Mouse (Mus musculus) lung, embryonic 16.5 days (tissue): ENCODE data around the gene Ttll13. TPM values are rescaled to one million over a fixed set of nuclear protein-coding genes. Genes with fewer than 3 reads are reported as not detected.

Experiments used
- ATAC-seq: fragments of 200-750 bp; cut with Nextera tagmentation; 2 replicates; pipeline ENCODE4 v1.8.0; 2017; ENCODE audit warnings: low read depth, mild to moderate bottlenecking, moderate library complexity
- H3K27ac ChIP-seq: fragments of 300-500 bp; sonication (generic); 2 replicates; pipeline ENCODE4 v1.5.1; 2014; ENCODE audit warnings: mild to moderate bottlenecking, control low read depth, low read length
- H3K27me3 ChIP-seq: fragments of 300-500 bp; sonication (generic); 2 replicates; pipeline ENCODE4 v1.6.1; 2014; ENCODE audit warnings: low read depth, low read length, mixed read lengths; ENCODE audit not compliant: control insufficient read depth, insufficient read depth
- H3K36me3 ChIP-seq: fragments of 300-500 bp; sonication (generic); 2 replicates; pipeline ENCODE4 v1.6.1; 2014; ENCODE audit warnings: low read length; ENCODE audit not compliant: control insufficient read depth, insufficient read depth
- H3K4me1 ChIP-seq: fragments of 300-500 bp; sonication (generic); replicated peaks from 2 replicates; pipeline ENCODE4 v1.6.1; 2014; ENCODE audit warnings: low read length, mixed read lengths; ENCODE audit not compliant: control insufficient read depth, insufficient read depth
- H3K4me2 ChIP-seq: fragments of 300-500 bp; sonication (generic); 2 replicates; pipeline ENCODE4 v1.6.1; 2014; ENCODE audit warnings: low read depth, low read length, control low read depth
- H3K4me3 ChIP-seq: fragments of 300-500 bp; sonication (generic); 2 replicates; pipeline ENCODE4 v1.5.1; 2014; ENCODE audit warnings: mild to moderate bottlenecking, low read length, control low read depth
- H3K9ac ChIP-seq: fragments of 300-500 bp; sonication (generic); 2 replicates; pipeline ENCODE4 v1.6.1; 2014; ENCODE audit warnings: low read length, control low read depth
- H3K9me3 ChIP-seq: fragments of 300-500 bp; sonication (generic); 2 replicates; pipeline ENCODE4 v1.6.1; 2016; ENCODE audit warnings: low read length; ENCODE audit not compliant: control insufficient read depth
- WGBS: fragments of 180-500 bp; shearing (Covaris S2); extraction: QIAGEN DNeasy Blood & Tissue Kit; methylation state at CpG from one replicate; pipeline ENCODE4 v1.1.7; 2014; 5-methylcytosine and 5-hydroxymethylcytosine counted together
- polyA plus RNA-seq: library from polyadenylated mRNA; unstranded; fragments of >200 nt; fragmentation: Nextera tagmentation; extraction: Ambion mirVana; gene quantifications from 2 replicates; pipeline ENCODE4 v1.2.1, GENCODE M21; 2015

Ttll13 gene
- polyA plus RNA-seq, 1 experiment from 2014 or later, result 1.1 TPM

- Histone ChIP-seq H3K9me3 (no peaks in the 10 kb centered on the region), H3K4me1 (0 out of 2 replicates have a peak, but pooled peaks cover 4% of the 10 kb centered on the region), H3K27me3 (no peaks in the 10 kb centered on the region), H3K27ac (no peak overlapping the region; the same call in 1 of the 2 replicates), H3K4me2 (peak overlapping the region; percentile 73), H3K4me3 (peak overlapping the region; percentile 63), H3K9ac (peak overlapping the region; percentile 78), H3K36me3 (no peaks in the 10 kb centered on the region)
- no peak for ATAC-seq
- 39% methylated on average over 7 of the region's 7 CpGs for WGBS
Measured at GRCm38 (mm10) chr7:80246859-80247258, 683 bp downstream of the Ttll13 start.

GRCm38 (mm10) chr7:80252437-80252836 lies 6.3 kb downstream of the Ttll13 start:
- 79% methylated on average over 7 of the region's 7 CpGs for WGBS
- H3K36me3 ChIP-seq, result no peaks in the 10 kb centered on the region
- H3K4me3 ChIP-seq, result no peak overlapping the region
- no peak overlapping the region for H3K27ac ChIP-seq
- no peaks in the 10 kb centered on the region for H3K4me1 ChIP-seq
- no peak overlapping the region for H3K9ac ChIP-seq
- no peak overlapping the region for H3K4me2 ChIP-seq
- H3K9me3 ChIP-seq, result no peaks in the 10 kb centered on the region
- ATAC-seq, result no peak
- no peaks in the 10 kb centered on the region for H3K27me3 ChIP-seq

GRCm38 (mm10) chr7:80252886-80253285 lies 6.7 kb downstream of the Ttll13 start:
- Histone ChIP-seq H3K4me3 (no peak overlapping the region), H3K27me3 (no peaks in the 10 kb centered on the region), H3K36me3 (no peaks in the 10 kb centered on the region), H3K4me2 (no peak overlapping the region), H3K4me1 (no peaks in the 10 kb centered on the region), H3K27ac (no peak overlapping the region), H3K9me3 (no peaks in the 10 kb centered on the region), H3K9ac (no peak overlapping the region)
- 80% methylated on average over 11 of the region's 11 CpGs for WGBS
- no peak for ATAC-seq

- Histone ChIP-seq H3K27me3 (no peaks in the 10 kb centered on the region), H3K36me3 (no peaks in the 10 kb centered on the region), H3K4me3 (no peak overlapping the region), H3K4me1 (peaks cover 5% of the 10 kb centered on the region; the same call in 1 of the 2 replicates), H3K27ac (no peak overlapping the region), H3K4me2 (no peak overlapping the region), H3K9ac (no peak overlapping the region), H3K9me3 (no peaks in the 10 kb centered on the region)
- ATAC-seq, result no peak
- 70% methylated on average over 2 of the region's 2 CpGs for WGBS
Measured at GRCm38 (mm10) chr7:80255981-80256380, 9.8 kb downstream of the Ttll13 start.

GRCm38 (mm10) chr7:80257706-80258105 lies 11.5 kb downstream of the Ttll13 start:
- no peaks in the 10 kb centered on the region for H3K9me3 ChIP-seq
- H3K36me3 ChIP-seq, result no peaks in the 10 kb centered on the region
- H3K27ac ChIP-seq, result no peak overlapping the region
- ATAC-seq, result no peak
- 55% methylated on average over 2 of the region's 2 CpGs for WGBS
- no peak overlapping the region for H3K4me3 ChIP-seq
- no peaks in the 10 kb centered on the region for H3K27me3 ChIP-seq
- no peak overlapping the region for H3K9ac ChIP-seq
- H3K4me2 ChIP-seq, result no peak overlapping the region
- peaks cover 11% of the 10 kb centered on the region for H3K4me1 ChIP-seq

- Histone ChIP-seq H3K27ac (peak within 1 kb of the TSS; percentile 79), H3K4me1 (peaks cover 11% of the 10 kb centered on the region), H3K27me3 (no peaks in the 10 kb centered on the region), H3K4me2 (peak within 1 kb of the TSS; percentile 82), H3K4me3 (peak within 1 kb of the TSS; percentile 81), H3K9ac (peak within 1 kb of the TSS; percentile 81), H3K36me3 (peaks cover 17% of the 10 kb centered on the region), H3K9me3 (no peaks in the 10 kb centered on the region)
- 26% methylated on average over 40 of the region's 40 CpGs for WGBS
- peak; percentile 94 for ATAC-seq
Measured at GRCm38 (mm10) chr7:80260625-80261371, 14.6 kb downstream of the Ttll13 start, which contains the start of gene Ngrn. TSS of gene Ngrn (plus strand) at chr7:80261215.

GRCm38 (mm10) chr7:80261372-80261990 lies 15.3 kb downstream of the Ttll13 start:
- Histone ChIP-seq H3K9me3 (no peaks in the 10 kb centered on the region), H3K36me3 (peaks cover 21% of the 10 kb centered on the region), H3K27ac (peak overlapping the region; percentile 55), H3K4me1 (peaks cover 11% of the 10 kb centered on the region), H3K9ac (peak overlapping the region; percentile 81), H3K4me3 (peak overlapping the region; percentile 81), H3K4me2 (peak overlapping the region; percentile 82), H3K27me3 (no peaks in the 10 kb centered on the region)
- WGBS, result 1% methylated on average over 32 of the region's 32 CpGs
- ATAC-seq, result peak; percentile 62

- H3K36me3 ChIP-seq, result peaks cover 27% of the 10 kb centered on the region
- WGBS, result 85% methylated on average over 12 of the region's 12 CpGs
- ATAC-seq, result no peak
Measured at GRCm38 (mm10) chr7:80264606-80265005, 18.4 kb downstream of the Ttll13 start.

GRCm38 (mm10) chr7:80267764-80268163 lies 21.6 kb downstream of the Ttll13 start:
- H3K27me3 ChIP-seq, result no peaks in the 10 kb centered on the region
- H3K27ac ChIP-seq, result no peak overlapping the region
- H3K9me3 ChIP-seq, result no peaks in the 10 kb centered on the region
- peaks cover 16% of the 10 kb centered on the region for H3K4me1 ChIP-seq
- 61% methylated on average over 1 of the region's 1 CpGs for WGBS
- H3K4me3 ChIP-seq, result no peak overlapping the region
- H3K9ac ChIP-seq, result no peak overlapping the region
- no peak overlapping the region for H3K4me2 ChIP-seq
- no peak for ATAC-seq
- peaks cover 27% of the 10 kb centered on the region for H3K36me3 ChIP-seq

More at GRCm38 (mm10) chr7:80264606-80265005, 18.4 kb downstream of the Ttll13 start:
- Histone ChIP-seq H3K27ac (no peak overlapping the region), H3K9me3 (no peaks in the 10 kb centered on the region), H3K4me3 (no peak overlapping the region), H3K9ac (no peak overlapping the region), H3K27me3 (no peaks in the 10 kb centered on the region), H3K4me2 (no peak overlapping the region), H3K4me1 (peaks cover 16% of the 10 kb centered on the region)
